Mouse (Mus musculus) lung, embryonic 15.5 days (tissue): ENCODE measurements at regions not wholly inside any gene's neighbourhood (a gene's known extent, or its start where the extent isn't known, plus 50 kb on each side); places are given as distances from the start of the nearest gene placed in this dataset.

Experiments used
- ATAC-seq: fragments of 200-750 bp; cut with Nextera tagmentation; 2 replicates; pipeline ENCODE4 v1.8.0; 2017; ENCODE audit warnings: moderate number of reproducible peaks, borderline replicate concordance; ENCODE audit not compliant: low FRiP score, low TSS enrichment; ENCODE audit errors: extremely low read depth
- H3K27ac ChIP-seq: fragments of 300-500 bp; sonication (generic); 2 replicates; pipeline ENCODE4 v1.5.1; 2015; ENCODE audit warnings: moderate library complexity, mild to moderate bottlenecking, inconsistent platforms
- H3K27me3 ChIP-seq: fragments of 300-500 bp; sonication (generic); 2 replicates; pipeline ENCODE4 v1.6.1; 2015; ENCODE audit warnings: inconsistent platforms
- H3K36me3 ChIP-seq: fragments of 300-500 bp; sonication (generic); 2 replicates; pipeline ENCODE4 v1.6.1; 2015; ENCODE audit warnings: inconsistent platforms
- H3K4me1 ChIP-seq: fragments of 300-500 bp; sonication (generic); 2 replicates; pipeline ENCODE4 v1.6.1; 2015; ENCODE audit warnings: inconsistent platforms
- H3K4me2 ChIP-seq: fragments of 300-500 bp; sonication (generic); 2 replicates; pipeline ENCODE4 v1.6.1; 2015; ENCODE audit warnings: inconsistent platforms, mild to moderate bottlenecking, moderate library complexity
- H3K4me3 ChIP-seq: fragments of 300-500 bp; sonication (generic); 2 replicates; pipeline ENCODE4 v1.5.1; 2015; ENCODE audit warnings: mild to moderate bottlenecking, inconsistent platforms
- H3K9ac ChIP-seq: fragments of 300-500 bp; sonication (generic); 2 replicates; pipeline ENCODE4 v1.6.1; 2015; ENCODE audit warnings: inconsistent platforms
- H3K9me3 ChIP-seq: fragments of 300-500 bp; sonication (generic); 2 replicates; pipeline ENCODE4 v1.6.1; 2016; ENCODE audit warnings: inconsistent platforms
- WGBS: fragments of 180-500 bp; shearing (Covaris S2); methylation state at CpG from one replicate; pipeline ENCODE4 v1.1.7; 2015; 5-methylcytosine and 5-hydroxymethylcytosine counted together

DNA sequence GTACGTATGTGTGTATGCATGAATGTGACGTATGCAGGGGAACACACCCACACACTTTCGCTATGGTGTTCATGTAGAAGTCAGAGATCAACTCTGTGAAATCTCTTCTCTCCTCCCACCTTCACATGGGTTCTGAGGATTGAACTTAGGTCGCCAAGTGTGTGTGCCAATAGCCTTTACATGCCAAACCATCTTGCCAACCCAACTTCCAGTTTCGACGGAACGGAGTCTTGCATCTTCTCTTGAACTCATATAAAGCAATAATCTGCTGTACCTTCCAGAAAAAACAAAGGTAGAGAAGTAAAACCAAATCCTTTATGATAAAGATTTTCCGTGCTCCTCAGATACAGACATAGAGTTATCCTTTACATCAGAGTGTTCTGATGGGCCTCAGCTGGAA is 208.4 kb upstream of the Epha4 start:
- no peak overlapping the region for H3K27ac ChIP-seq
- H3K27me3 ChIP-seq, result no peaks in the 10 kb centered on the region
- 83% methylated on average over 8 of the region's 8 CpGs for WGBS
- H3K4me2 ChIP-seq, result no peak overlapping the region
- H3K9me3 ChIP-seq, result no peaks in the 10 kb centered on the region
- no peak for ATAC-seq
- no peak overlapping the region for H3K9ac ChIP-seq
- no peak overlapping the region for H3K4me3 ChIP-seq
- H3K36me3 ChIP-seq, result no peaks in the 10 kb centered on the region
- H3K4me1 ChIP-seq, result no peaks in the 10 kb centered on the region

DNA sequence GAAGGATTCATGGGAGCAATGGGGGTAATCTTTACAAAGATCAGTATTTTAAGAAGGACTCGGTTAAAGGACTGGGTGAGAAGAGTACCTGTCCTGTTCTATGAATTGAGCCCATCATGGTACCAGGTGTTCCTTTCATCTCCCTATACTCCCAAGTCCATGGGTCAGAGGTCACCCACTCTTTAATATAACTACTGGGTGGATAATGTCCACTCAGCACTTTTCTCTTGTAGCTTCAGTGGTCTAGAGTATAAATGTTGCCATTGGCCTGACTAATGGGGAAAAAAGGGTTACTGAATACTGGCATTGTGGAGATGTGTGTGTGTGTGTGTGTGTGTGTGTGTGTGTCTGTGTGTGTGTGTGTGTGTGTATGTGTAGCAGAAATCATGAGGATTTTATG is 206.0 kb upstream of the Epha4 start:
- Histone ChIP-seq H3K4me2 (no peak overlapping the region), H3K4me3 (no peak overlapping the region), H3K9me3 (no peaks in the 10 kb centered on the region), H3K4me1 (no peaks in the 10 kb centered on the region), H3K27me3 (no peaks in the 10 kb centered on the region), H3K27ac (no peak overlapping the region), H3K36me3 (no peaks in the 10 kb centered on the region), H3K9ac (no peak overlapping the region)
- ATAC-seq, result no peak
- WGBS, result 93% methylated on average over 1 of the region's 1 CpGs

DNA sequence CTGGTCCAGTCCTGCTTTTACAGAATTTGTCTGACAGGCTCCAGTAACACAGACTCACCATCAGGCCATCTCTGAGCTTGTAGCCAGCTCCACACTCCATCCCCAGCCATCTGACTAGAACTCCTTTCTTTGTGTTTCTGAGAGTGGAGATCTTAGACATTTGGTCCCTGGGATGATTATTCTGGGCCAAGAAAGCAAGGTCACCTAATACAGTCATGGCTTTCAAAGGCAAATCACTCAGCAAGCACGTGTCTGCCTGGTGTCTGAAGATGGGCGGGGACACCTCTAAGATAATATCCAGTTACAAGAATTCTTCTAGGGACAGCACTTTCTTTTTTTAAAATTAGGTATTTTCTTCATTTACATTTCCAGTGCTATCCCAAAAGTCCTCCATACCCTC is 198.1 kb upstream of the Epha4 start:
- Histone ChIP-seq H3K9ac (no peak overlapping the region), H3K27ac (no peak overlapping the region), H3K27me3 (no peaks in the 10 kb centered on the region), H3K4me1 (no peaks in the 10 kb centered on the region), H3K9me3 (no peaks in the 10 kb centered on the region), H3K4me2 (no peak overlapping the region), H3K4me3 (no peak overlapping the region), H3K36me3 (no peaks in the 10 kb centered on the region)
- ATAC-seq, result no peak
- WGBS, result 53% methylated on average over 2 of the region's 2 CpGs

DNA sequence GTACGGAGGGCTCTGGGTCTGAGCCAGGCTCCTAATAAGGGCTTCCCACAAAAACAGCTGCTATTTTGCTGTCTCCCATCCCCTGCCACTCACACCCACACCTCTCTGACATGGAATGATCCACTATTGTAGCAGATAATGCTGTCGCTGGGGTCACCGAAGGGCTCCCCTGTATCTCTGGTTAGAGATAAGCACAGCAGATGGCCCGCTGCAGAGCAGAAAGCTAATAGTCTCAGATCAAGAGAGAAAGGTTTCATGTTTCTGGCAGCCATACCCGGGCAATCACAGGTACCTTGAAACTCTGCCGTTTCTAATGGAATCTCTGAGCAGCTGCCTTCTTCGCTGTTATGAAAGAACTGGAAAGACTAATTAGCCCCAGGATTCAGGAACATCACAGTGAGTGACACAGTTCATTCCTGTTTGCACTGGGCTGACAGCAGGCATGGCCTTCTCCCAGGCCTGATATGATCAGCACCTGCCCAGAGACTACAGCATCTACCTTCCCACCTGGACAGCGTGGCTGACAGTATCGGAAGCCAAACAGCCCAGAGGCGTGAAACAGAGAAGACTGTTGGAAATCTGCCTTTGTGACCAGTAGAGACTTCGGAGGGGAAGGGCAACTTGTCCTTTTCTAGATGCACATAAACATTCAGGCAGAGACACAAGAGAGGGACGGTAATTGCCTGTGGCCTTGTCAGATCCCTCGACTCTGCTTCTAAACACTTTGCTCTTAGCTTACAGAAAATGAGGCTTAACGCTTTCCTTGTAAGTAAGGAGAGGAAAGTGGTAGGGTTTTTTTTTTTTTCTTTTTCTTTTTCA is 193.5 kb upstream of the Epha4 start:
- no peaks in the 10 kb centered on the region for H3K36me3 ChIP-seq
- no peaks in the 10 kb centered on the region for H3K9me3 ChIP-seq
- WGBS, result 19% methylated on average over 14 of the region's 14 CpGs
- no peak overlapping the region for H3K9ac ChIP-seq
- no peaks in the 10 kb centered on the region for H3K4me1 ChIP-seq
- no peak for ATAC-seq
- no peak overlapping the region for H3K4me3 ChIP-seq
- H3K27me3 ChIP-seq, result no peaks in the 10 kb centered on the region
- no peak overlapping the region for H3K4me2 ChIP-seq
- no peak overlapping the region for H3K27ac ChIP-seq

DNA sequence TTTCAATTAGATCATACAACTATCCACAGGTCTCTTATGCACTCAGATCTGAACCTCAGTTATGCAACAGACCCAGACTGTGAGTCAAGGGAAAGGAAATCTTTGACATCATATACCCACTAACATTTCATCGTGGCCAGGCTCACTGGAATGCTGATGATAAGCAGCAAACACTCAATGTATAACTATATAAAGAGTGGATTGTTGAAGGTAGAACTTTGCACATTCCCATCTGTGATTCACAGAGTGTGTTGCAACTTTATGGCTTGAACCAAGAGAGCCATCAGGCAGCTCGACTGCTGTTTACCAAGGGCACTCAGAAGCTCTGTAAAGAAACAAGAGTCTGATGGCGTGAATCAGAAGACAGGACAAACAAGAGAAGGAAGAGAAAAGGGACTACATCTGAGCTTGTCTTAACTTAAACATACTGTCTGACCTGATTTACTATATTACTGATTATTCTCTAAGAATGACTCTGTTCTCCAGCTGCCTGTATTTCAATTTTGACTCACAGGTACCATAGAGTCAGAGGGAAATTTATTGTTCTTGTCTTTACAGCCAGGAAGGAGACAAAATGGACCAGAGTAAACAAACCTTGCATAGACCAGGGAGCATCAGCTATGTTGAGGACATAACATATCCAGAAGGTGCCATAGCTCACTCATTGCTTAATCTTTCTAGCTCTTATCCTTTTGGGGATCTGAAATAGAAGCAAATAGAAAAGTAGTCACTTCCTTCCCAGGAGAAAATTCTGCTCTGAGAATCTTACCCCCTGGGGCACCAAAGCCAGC is 180.5 kb upstream of the Epha4 start:
- Histone ChIP-seq H3K27me3 (no peaks in the 10 kb centered on the region), H3K27ac (peak overlapping the region; percentile 25; the same call in 1 of the 2 replicates), H3K9ac (no peak overlapping the region), H3K36me3 (no peaks in the 10 kb centered on the region), H3K4me3 (no peak overlapping the region), H3K4me2 (no peak overlapping the region), H3K4me1 (no peaks in the 10 kb centered on the region), H3K9me3 (no peaks in the 10 kb centered on the region)
- ATAC-seq, result peak; percentile 59; the same call in 1 of the 2 replicates
- 43% methylated on average over 3 of the region's 3 CpGs for WGBS

DNA sequence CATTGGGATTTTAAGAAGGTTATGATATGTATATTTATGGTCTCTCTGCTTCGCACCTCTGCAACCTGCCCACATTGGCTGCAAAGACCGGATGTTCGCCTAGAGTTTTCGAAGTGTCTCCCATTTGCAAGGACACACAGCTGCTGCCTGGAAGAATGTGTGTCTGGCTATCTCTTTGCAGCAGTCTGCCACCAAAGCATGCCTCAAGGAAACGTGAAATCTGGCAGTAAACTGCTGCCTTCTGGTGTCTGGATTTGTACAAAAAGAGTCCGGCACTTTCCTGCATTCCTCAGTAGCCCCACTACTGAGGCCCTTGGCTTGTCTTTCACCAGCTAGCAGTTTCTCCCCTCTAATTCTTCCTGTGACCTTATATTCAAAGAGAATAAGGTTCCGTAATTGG is 148.5 kb upstream of the Epha4 start:
- no peak overlapping the region for H3K4me3 ChIP-seq
- H3K9ac ChIP-seq, result no peak overlapping the region
- H3K9me3 ChIP-seq, result no peaks in the 10 kb centered on the region
- no peak overlapping the region for H3K27ac ChIP-seq
- no peaks in the 10 kb centered on the region for H3K36me3 ChIP-seq
- no peak for ATAC-seq
- H3K27me3 ChIP-seq, result no peaks in the 10 kb centered on the region
- 74% methylated on average over 7 of the region's 7 CpGs for WGBS
- H3K4me1 ChIP-seq, result no peaks in the 10 kb centered on the region
- H3K4me2 ChIP-seq, result no peak overlapping the region

DNA sequence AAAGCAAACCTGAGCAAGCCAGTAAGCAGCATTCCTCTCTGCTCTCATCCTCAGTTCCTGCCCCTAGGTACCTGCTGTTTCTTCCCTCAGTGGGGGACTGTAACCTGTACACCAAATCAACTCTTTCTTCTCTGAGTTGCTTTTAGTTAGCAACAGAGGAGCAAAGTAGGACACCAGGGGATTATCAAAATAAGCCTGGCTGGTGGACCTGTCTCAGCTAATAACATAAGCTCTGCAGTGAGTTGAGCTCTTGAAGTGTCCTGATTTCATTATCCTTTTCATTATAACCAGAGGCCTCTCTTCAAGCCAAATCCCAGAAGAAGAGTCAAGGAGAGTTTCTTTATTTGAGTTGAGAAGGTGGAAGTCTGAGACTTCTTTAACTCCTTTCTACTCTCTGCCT is 145.5 kb upstream of the Epha4 start:
- no peak overlapping the region for H3K4me2 ChIP-seq
- H3K9ac ChIP-seq, result no peak overlapping the region
- ATAC-seq, result no peak
- no peaks in the 10 kb centered on the region for H3K4me1 ChIP-seq
- H3K27ac ChIP-seq, result no peak overlapping the region
- no peaks in the 10 kb centered on the region for H3K36me3 ChIP-seq
- no peaks in the 10 kb centered on the region for H3K9me3 ChIP-seq
- H3K4me3 ChIP-seq, result no peak overlapping the region
- H3K27me3 ChIP-seq, result no peaks in the 10 kb centered on the region

DNA sequence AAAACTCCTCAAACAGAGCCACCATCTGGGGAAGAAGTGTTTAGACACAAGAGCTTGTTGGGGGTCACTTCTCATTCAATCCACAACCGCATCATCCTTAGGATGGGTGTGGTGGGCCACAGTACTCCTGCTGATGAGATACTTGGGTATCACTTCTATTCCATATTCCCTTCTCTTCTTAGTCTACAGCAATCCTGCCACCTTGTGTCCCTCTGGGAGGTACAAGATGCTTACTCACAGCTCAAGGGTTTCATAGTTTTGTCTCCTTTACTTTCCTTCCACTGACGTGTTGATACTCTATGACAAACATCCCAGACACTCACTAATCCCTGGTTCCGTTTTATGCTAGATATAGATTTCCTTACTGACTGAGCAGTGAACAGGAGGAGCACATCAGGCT is 122.1 kb upstream of the Epha4 start:
- 64% methylated on average over 3 of the region's 3 CpGs for WGBS
- Histone ChIP-seq H3K27ac (no peak overlapping the region), H3K36me3 (no peaks in the 10 kb centered on the region), H3K4me3 (no peak overlapping the region), H3K4me2 (no peak overlapping the region), H3K4me1 (no peaks in the 10 kb centered on the region), H3K9ac (no peak overlapping the region), H3K9me3 (no peaks in the 10 kb centered on the region), H3K27me3 (no peaks in the 10 kb centered on the region)
- no peak for ATAC-seq

DNA sequence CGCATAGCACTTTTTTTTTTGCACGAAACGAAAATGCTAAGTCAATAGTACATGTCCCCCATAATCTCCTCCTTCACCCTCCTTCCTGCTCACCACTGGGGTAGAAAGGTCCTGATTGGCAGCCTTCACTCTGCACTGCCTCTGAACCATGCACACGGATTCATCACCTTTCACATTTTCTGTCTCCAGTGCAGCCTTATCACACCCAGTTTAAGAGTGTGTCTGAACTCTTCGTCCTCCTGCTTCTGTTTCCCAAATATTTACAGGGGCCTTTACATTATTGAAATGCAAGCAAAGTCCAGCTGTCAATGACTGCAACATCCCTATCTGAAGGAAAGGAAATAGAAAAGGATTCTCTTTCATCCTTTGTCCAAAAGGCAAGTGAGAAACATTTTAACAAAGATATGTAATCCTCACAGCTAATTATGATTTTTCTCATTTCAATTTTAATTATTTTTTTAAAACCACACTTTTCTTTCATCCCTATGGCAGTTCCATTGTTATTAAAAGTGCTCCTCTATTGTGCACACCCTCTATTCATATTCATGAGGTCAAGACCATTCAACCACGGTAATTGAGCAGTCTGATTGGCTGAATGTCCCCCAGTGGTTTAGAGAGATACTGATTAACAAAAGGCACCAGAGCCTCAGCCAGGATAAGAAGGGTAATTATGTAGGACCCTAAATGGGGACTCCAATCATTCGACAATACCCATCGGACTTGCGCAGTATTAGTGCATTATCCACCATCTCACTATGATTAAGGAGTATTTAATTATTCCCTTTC is 114.8 kb upstream of the Epha4 start:
- ATAC-seq, result no peak
- no peaks in the 10 kb centered on the region for H3K27me3 ChIP-seq
- no peak overlapping the region for H3K4me3 ChIP-seq
- no peak overlapping the region for H3K27ac ChIP-seq
- H3K4me1 ChIP-seq, result no peaks in the 10 kb centered on the region
- WGBS, result 50% methylated on average over 9 of the region's 9 CpGs
- H3K9ac ChIP-seq, result no peak overlapping the region
- no peaks in the 10 kb centered on the region for H3K36me3 ChIP-seq
- H3K9me3 ChIP-seq, result no peaks in the 10 kb centered on the region
- H3K4me2 ChIP-seq, result no peak overlapping the region

DNA sequence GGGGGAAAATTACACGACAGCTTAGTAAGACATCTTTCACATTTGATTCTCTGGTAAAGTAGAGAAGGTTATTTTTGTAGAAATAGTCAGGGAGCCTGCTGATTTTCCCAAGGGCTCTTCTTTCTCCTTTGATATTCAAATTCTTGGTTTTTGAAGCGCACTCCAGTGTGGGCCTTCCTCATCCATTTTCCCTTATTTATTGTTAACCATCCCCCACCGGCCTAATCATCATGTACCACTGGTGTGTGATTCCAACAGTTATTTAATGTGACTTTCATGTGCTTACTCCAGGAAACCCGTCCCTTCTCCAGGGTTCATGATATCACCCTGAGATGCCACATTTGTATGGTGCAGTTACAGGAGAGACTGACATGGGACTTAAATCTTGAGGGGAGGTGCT is 114.0 kb upstream of the Epha4 start:
- WGBS, result 66% methylated on average over 4 of the region's 4 CpGs
- no peak overlapping the region for H3K27ac ChIP-seq

DNA sequence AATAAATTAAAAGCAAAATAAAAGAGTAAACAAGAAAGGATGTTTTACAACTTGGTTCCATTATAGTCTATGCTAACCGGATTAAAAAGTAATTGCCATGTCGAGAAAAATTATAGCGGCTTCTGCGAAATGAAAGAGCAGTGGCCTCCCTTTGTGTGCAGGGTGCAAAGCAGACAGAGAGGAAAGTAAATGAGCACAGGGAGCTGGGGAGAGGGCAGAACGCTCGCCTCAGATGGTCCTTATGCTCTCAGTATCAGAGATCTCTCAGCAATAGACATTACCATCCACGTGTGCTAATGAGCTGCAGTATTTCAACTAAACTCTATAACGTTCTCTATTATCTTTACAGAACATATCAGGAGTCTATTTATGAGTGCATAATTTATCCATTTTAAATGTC is 102.6 kb upstream of the Epha4 start:
- H3K27me3 ChIP-seq, result no peaks in the 10 kb centered on the region
- H3K4me1 ChIP-seq, result no peaks in the 10 kb centered on the region
- 85% methylated on average over 8 of the region's 8 CpGs for WGBS

More for the DNA sequence above, 114.0 kb upstream of the Epha4 start:
- H3K36me3 ChIP-seq, result no peaks in the 10 kb centered on the region
- H3K27me3 ChIP-seq, result no peaks in the 10 kb centered on the region
- H3K4me1 ChIP-seq, result no peaks in the 10 kb centered on the region
- H3K9me3 ChIP-seq, result no peaks in the 10 kb centered on the region
- H3K4me3 ChIP-seq, result no peak overlapping the region
- ATAC-seq, result no peak
- H3K4me2 ChIP-seq, result no peak overlapping the region
- H3K9ac ChIP-seq, result no peak overlapping the region

DNA sequence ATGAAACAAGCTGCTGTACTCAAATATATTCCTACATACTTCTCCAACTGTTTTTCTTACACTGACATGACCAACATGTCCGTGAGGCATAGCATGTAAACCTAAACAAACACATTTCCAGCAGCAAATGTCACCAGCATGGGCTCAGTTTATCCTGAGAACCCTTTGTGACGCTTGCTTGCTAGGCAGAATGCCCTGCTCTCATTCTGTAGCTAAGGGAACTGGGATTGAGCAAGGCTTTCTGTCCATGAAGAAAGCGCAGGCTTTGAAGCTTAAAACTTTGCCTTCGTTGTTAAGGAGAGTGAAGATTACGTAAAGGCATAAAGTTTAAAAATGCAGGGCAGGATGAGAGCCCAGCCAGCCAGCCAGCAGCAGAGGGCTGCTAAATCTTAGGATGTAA is 85.6 kb upstream of the Epha4 start:
- H3K4me3 ChIP-seq, result no peak overlapping the region
- H3K27me3 ChIP-seq, result no peaks in the 10 kb centered on the region
- no peak overlapping the region for H3K4me2 ChIP-seq
- H3K4me1 ChIP-seq, result peaks cover 19% of the 10 kb centered on the region
- 38% methylated on average over 5 of the region's 5 CpGs for WGBS
- ATAC-seq, result peak; percentile 46; the same call in 1 of the 2 replicates
- no peaks in the 10 kb centered on the region for H3K36me3 ChIP-seq
- no peaks in the 10 kb centered on the region for H3K9me3 ChIP-seq
- H3K27ac ChIP-seq, result no peak overlapping the region
- no peak overlapping the region for H3K9ac ChIP-seq

More for the DNA sequence above, 102.6 kb upstream of the Epha4 start:
- Histone ChIP-seq H3K27ac (no peak overlapping the region), H3K36me3 (no peaks in the 10 kb centered on the region), H3K9ac (no peak overlapping the region), H3K4me2 (no peak overlapping the region), H3K9me3 (no peaks in the 10 kb centered on the region), H3K4me3 (no peak overlapping the region)
- no peak for ATAC-seq
